Mouse (Mus musculus): Measurements from ENCODE around the gene Srsf10.

DNA sequence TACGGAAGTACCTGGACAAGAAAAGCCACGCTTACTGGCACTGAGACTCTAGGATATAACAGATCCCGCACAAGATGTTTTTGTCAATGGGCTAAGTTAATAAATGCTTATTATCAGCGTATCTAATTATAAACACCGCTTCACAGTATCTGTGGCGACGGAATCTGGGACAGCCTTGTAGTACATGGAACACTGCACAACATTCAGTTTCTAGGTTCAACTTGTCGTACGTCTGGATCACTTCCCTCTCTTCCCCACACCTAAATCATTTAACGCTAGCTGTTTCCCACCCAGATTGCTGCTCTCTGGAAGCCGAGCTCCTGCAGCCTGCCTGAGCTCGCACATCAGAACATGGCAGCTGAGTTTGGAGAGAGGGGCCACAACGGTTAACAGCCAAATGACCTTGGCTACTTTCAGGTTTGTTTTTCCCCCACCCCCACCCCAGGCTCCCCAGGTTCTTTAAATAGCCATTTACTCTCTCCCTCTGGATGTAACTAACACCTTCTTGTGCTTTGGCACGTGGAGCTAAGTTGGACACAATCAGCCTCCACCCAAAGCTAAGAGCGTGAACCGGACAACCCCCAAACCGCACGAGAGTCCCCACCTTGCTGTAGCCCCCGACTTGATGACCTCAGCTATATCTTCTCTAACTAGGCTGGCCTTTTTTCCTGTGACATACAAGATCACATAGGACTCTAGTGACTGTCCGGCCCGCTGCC lies 16.1 kb upstream of the Srsf10 start:
- no peak for TF ChIP-seq GATA1 (IDR thresholded peaks at IDR 0.05; ENCODE audit: low read length)
- no peak for TF ChIP-seq TAL1 (IDR thresholded peaks at IDR 0.05; ENCODE audit: low read length)
